Comparison of ENCODE assay signal across 8 mouse cellular contexts in genomic region chr17:65558788-65559187, GRCm38 (mm10). TPM values are rescaled to one million over a fixed set of nuclear protein-coding genes. Genes with fewer than 3 reads are reported as not detected.
DNase-seq lines count a peak whose midpoint lies in the region; ATAC-seq and TF ChIP-seq lines count a peak whose summit lies in the region.

No protein-coding gene starts in this region.

- no peak for TF ChIP-seq POLR2A in testis, adult 2 months (IDR thresholded peaks at IDR 0.05; ENCODE audit: control insufficient read depth, low read depth, low read length)

- H3K36me3 ChIP-seq in heart, embryonic 13.5 days = no peaks in the 10 kb centered on the region
- H3K36me3 ChIP-seq in testis, adult 2 months (ENCODE audit: control insufficient read depth, insufficient read depth, low read length) = no peaks in the 10 kb centered on the region
- H3K36me3 ChIP-seq in limb, embryonic 13.5 days = no peaks in the 10 kb centered on the region

- H3K27me3 ChIP-seq in heart, embryonic 13.5 days (replicated peaks) = no peaks in the 10 kb centered on the region
- H3K27me3 ChIP-seq in testis, adult 2 months (ENCODE audit: control insufficient read depth, insufficient read depth, low read length) = no peaks in the 10 kb centered on the region
- H3K27me3 ChIP-seq in limb, embryonic 13.5 days = no peaks in the 10 kb centered on the region

- H3K9me3 ChIP-seq in heart, embryonic 13.5 days = no peaks in the 10 kb centered on the region
- no peaks in the 10 kb centered on the region for H3K9me3 ChIP-seq in limb, embryonic 13.5 days

- peak overlapping the region; percentile 20; the same call in 1 of the 2 replicates for H3K4me3 ChIP-seq in heart, embryonic 13.5 days
- H3K4me3 ChIP-seq in testis, adult 2 months (ENCODE audit: control insufficient read depth, low read depth, low read length) = peak overlapping the region; percentile 50
- H3K4me3 ChIP-seq in limb, embryonic 13.5 days = no peak overlapping the region

- no peak for TF ChIP-seq CTCF in testis, adult 2 months (IDR thresholded peaks at IDR 0.05; ENCODE audit: control insufficient read depth, insufficient read depth, insufficient replicate concordance, low read depth, low read length)

- WGBS in heart, embryonic 13.5 days = 56% methylated on average over 9 of the region's 9 CpGs
- 64% methylated on average over 9 of the region's 9 CpGs for WGBS in limb, embryonic 13.5 days

- H3K4me1 ChIP-seq in heart, embryonic 13.5 days = peaks cover 23% of the 10 kb centered on the region
- peaks cover 25% of the 10 kb centered on the region for H3K4me1 ChIP-seq in testis, adult 2 months (ENCODE audit: control insufficient read depth, insufficient read depth, low read length)
- no peaks in the 10 kb centered on the region for H3K4me1 ChIP-seq in limb, embryonic 13.5 days

- peak overlapping the region; percentile 55 for H3K4me2 ChIP-seq in heart, embryonic 13.5 days
- H3K4me2 ChIP-seq in limb, embryonic 13.5 days (replicated peaks) = peak overlapping the region; percentile 21; the same call in 1 of the 2 replicates

- DNase-seq in heart, postnatal 4 days = no peak
- no peak for DNase-seq in testis, postnatal 10 days (ENCODE audit: low spot score)
- DNase-seq in testis, postnatal 14 days (ENCODE audit: low spot score) = peak; percentile 33
- no peak for DNase-seq in ovary, postnatal 14 days (ENCODE audit: low spot score)
- no peak for DNase-seq in right cerebral cortex, adult 2 months (ENCODE audit: low spot score in 2 of 2)

- H3K27ac ChIP-seq in heart, embryonic 13.5 days (replicated peaks) = no peak overlapping the region
- no peak overlapping the region for H3K27ac ChIP-seq in testis, adult 2 months (ENCODE audit: control insufficient read depth, insufficient read depth, low read depth, low read length)
- no peak overlapping the region for H3K27ac ChIP-seq in limb, embryonic 13.5 days

- no peak overlapping the region for H3K9ac ChIP-seq in heart, embryonic 13.5 days
- no peak overlapping the region for H3K9ac ChIP-seq in limb, embryonic 13.5 days

- ATAC-seq in heart, embryonic 13.5 days (ENCODE audit: extremely low read depth, insufficient number of reproducible peaks, low FRiP score, low TSS enrichment) = no peak
- no peak for ATAC-seq in limb, embryonic 13.5 days (ENCODE audit: low FRiP score, low read depth)

RNA-seq across cellular contexts. Expression of gene Tmem232, which starts 18.2 kb away (rescaled TPM):
- 0.09 TPM in 2 replicates for polyA plus RNA-seq in heart, embryonic 13.5 days (2015; fragmentation: Nextera tagmentation; extraction: Ambion mirVana)
- total RNA-seq in heart, postnatal 4 days (2021) = under 1 TPM in 1 of 2 experiments, not detected in 1; 0.14 TPM
- 47.0 and 51.3 TPM in 2 replicates for polyA plus RNA-seq in testis, adult 2 months (2012; rRNA removed)
- 0.13 and 0.17 TPM in 2 replicates for polyA plus RNA-seq in limb, embryonic 13.5 days (2015; fragmentation: Nextera tagmentation; extraction: Ambion mirVana)

RNA-seq across cellular contexts. Expression of gene Vapa, which starts 54.6 kb away (rescaled TPM):
- 132 and 153 TPM in 2 replicates for polyA plus RNA-seq in heart, embryonic 13.5 days (2015; fragmentation: Nextera tagmentation; extraction: Ambion mirVana)
- total RNA-seq in heart, postnatal 4 days (2021) = 100 to 1,000 TPM; 109 to 111 TPM
- polyA plus RNA-seq in testis, adult 2 months (2012; rRNA removed) = 32.0 and 36.9 TPM in 2 replicates
- 172 and 179 TPM in 2 replicates for polyA plus RNA-seq in limb, embryonic 13.5 days (2015; fragmentation: Nextera tagmentation; extraction: Ambion mirVana)

Comparison
In these comparisons a context has a peak if more than half of its experiments do, and no peak if none do; other contexts are left out.
1. RNA of gene Tmem232, which starts 18.2 kb away (polyA plus RNA-seq): 47.0 to 51.3 TPM in testis, adult 2 months; 0.13 to 0.17 TPM in limb, embryonic 13.5 days and 0.09 TPM in heart, embryonic 13.5 days; every median in the first group is over 10 times any median in the second.